Mouse (Mus musculus) kidney, postnatal 36 days (tissue): ENCODE results near the gene Hes7.
A peak's percentile ranks its signal among the peaks of the same experiment; 100 is the strongest.

Experiments
- DNase-seq, 2 experiments: peaks; one replicate each; pipeline ENCODE4 v3.0.0; 2021 to 2022; ENCODE audit warnings: mixed read lengths in 2 of 2

The Hes7 gene

GRCm38 (mm10) chr11:69119446-69120155 is 603 bp upstream of the Hes7 start:
- no peak for DNase-seq

GRCm38 (mm10) chr11:69121001-69121740 is 967 bp downstream of the Hes7 start:
- DNase-seq: peak in 1 of 2 experiments; percentile 60

DNA sequence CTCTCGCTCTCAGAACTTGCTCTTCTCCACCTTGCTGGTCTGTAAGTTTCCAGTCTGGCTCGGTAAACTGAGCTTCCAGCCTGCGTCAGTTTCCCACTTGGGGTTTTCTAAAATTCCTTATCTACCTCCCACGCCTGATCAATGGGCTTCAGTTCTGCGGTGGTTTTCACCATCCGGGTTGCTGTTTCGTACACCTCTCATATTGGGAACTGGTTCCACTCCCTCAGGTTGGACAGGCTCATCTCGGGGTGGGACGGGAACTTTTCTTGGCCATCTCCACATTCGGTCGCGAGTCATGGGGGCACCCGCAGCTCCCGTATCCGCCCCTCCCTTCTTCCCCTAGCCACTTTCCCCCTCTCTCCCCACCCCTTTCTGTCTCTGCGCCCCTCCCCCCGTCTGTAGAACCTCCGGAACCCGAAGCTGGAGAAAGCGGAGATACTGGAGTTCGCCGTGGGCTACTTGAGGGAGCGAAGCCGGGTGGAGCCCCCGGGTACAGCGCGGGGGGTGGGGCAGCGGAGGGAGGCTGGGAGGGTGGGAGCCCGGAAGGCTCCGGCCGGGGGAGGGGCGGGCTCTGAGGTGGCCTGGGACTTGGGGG is 1.6 kb downstream of the Hes7 start:
- no peak for DNase-seq

DNA sequence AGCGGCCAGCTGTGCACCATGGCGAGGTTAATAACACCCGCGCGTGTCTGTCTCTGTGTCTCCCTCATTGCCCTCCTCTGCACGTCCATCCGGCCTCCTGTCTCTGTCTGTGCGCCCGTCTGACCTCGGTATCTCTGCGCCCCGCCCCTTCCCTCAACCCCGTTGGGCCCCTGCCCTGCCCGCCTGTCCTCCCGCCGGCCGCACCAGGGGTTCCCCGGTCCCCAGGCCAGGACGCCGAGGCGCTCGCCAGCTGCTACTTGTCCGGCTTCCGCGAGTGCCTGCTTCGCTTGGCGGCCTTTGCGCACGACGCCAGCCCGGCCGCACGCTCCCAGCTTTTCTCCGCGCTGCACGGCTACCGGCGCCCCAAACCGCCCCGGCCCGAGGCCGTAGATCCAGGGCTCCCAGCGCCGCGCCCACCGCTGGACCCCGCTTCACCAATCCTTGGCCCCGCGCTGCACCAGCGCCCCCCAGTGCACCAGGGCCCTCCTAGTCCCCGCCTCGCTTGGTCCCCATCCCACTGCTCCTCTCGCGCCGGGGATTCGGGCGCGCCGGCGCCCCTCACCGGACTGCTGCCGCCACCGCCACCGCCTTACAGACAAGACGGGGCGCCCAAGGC is 2.2 kb downstream of the Hes7 start, which contains the start of gene 9130213A22Rik:
TSS of gene 9130213A22Rik (minus strand) at position 254 of the 616 bp plus-strand sequence.
- DNase-seq: peak; percentile 87 to 91

DNA sequence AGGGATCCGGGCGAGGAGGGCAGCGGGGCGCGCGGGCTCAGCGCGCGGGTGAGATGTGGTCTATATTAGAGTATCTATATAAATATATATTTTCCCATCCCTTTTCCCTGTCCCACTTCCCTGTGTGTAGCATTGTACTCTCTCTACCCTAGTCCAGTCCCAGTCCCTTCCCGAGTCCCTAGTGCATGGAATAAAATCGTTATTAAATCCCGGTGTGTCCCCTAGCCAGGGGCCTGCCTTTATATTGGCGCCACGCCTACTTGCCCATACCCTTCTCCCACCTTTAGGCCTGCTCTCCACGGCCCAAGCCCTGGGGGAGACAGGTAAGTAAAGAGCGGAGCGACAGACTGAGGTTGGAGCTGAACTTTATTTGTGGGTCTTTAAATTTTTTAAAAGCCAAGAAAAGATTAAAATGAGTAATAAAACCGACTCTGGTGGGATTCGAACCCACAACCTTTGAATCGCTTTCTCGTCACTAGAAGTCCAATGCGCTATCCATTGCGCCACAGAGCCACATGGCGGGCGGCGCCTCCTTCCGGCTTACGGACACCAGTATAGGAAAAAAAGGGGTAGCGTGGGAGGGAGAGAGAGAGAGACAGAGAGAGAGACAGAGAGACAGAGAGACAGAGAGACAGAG is 3.0 kb downstream of the Hes7 start:
- DNase-seq: peak; percentile 90 to 91

DNA sequence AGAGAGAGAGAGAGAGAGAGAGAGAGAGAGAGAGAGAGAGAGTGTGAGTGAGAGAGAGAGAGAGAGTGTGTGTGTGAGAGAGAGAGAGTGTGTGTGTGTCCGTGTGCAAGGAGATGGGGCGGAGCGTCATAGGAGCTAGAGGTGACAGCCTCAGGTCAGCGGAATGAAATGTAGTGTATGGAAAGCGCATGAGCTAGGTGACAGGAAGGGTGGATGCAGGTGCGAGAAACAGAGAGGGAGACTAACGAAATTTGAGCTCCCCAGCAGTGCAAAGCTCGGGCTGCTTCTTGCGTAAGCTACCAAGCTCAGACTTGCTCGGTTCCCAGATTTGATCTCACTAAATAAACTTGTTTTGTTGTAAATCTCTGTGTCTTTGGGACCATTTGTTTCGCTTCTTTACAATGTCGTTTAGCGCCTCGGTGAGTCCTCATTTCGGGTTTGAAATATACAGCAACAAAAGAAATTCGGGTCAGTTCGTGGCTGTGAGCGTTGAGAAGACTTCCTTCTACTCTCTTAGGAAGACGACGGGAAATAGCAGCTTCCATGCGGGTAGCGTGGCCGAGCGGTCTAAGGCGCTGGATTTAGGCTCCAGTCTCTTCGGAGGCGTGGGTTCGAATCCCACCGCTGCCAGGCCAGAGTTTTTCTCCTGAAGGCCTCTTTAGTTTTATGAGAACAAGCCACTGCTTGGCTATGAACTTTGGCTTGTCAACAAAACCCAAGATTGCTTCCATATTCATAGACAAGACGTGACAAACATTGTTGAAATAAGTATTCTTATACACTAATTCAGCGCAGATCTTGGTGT is 3.7 kb downstream of the Hes7 start:
- peak; percentile 90 to 92 for DNase-seq

DNA sequence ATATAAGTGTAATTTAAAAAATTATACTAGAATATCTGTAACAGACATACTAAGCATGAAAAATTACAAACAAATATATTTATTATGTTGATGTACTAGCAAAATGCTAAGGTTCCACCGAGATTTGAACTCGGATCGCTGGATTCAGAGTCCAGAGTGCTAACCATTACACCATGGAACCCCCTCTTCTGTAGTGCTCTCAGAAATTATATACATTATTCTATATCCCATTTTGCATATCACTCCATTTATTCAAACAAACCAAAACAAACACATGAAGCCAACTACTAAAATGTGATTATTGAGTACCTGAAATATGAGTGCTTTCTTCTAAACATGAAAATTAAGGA is 4.3 kb downstream of the Hes7 start:
- DNase-seq: peak; percentile 69 to 72

GRCm38 (mm10) chr11:69125041-69125851 is 5.0 kb downstream of the Hes7 start:
- peak; percentile 85 to 87 for DNase-seq

DNA sequence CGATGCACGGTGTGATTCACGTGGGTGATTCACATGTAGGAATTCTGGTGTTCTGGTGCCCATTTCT is 5.5 kb downstream of the Hes7 start, which contains the start of gene Aloxe3:
TSS of gene Aloxe3 (plus strand) at position 45 of the 67 bp plus-strand sequence.
- DNase-seq: no peak

DNA sequence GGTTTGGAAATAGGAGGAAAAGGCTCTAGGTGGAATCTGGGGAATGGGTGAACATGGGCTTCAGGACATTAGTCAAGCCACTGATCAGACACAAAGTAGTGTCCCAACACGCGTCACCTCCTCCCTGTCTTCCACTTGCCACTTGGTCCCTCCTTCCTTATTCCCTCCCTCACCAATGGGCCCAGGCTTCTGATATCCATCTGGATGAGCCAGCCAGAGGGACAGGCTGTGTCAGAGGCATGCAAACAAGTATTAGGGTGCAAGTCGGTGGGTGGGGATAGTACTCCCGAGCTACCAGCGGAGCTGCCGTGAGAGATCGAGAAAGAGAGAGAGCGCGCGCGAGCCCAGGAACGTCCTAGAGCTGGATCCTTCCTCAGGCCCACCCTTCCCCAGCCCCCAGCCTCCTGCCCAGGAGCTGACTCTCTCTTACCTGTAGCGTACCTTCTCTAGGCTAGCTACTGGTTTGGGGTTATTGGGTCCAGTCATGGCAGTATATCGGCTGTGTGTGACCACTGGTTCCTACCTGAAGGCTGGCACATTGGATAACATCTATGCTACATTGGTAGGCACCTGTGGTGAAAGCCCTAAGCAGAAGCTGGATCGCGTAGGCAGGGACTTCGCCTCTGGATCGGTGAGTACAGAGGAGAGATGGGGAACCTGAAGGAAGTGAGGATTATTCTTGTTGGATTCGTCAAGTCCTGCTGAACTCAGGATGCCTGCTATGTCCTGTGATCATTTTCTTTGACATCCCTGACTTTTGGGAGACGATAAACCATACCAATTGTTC is 5.9 kb downstream of the Hes7 start:
- DNase-seq: no peak

DNA sequence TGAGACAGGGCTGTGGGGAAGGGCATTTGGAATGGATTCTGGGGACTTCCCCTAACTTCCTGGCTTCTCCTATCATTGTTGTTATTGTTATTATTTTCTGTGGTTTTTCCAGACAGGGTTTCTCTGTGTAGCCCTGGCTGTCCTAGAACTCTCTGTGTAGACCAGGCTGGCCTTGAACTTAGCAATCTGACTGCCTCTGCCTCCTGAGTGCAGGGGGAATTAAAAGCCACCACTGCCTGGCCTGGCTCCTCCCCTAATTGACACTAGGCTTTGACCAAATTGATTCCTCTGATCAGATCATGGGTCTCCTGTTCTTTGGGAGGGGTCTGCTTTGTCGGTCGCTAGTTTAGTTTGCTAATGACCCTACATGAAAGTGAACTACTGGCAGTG is 6.5 kb downstream of the Hes7 start:
- DNase-seq: no peak

- no peak for DNase-seq
These were observed 8.4 kb downstream of the Hes7 start for GRCm38 (mm10) chr11:69128426-69129122.

DNA sequence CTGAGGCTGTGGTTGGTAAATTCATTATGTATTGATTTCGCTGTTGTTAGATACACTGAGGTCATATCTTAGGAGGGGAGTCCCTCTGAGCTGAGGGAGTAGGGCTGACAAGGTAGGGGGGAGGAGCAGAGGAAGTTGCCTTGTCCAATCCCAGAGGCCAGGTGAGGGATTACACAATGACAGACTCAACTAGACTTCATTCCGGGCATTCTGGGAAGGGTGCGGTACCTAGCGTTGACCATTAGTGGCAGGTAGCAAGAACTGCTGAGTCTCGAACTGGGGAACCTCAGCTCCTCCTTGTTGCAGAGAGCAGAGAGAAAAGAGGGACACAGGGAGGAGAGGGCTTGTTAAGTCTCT is 13.3 kb downstream of the Hes7 start:
- DNase-seq: no peak

GRCm38 (mm10) chr11:69133923-69134621 is 13.9 kb downstream of the Hes7 start:
- DNase-seq: peak; percentile 33 to 64

DNA sequence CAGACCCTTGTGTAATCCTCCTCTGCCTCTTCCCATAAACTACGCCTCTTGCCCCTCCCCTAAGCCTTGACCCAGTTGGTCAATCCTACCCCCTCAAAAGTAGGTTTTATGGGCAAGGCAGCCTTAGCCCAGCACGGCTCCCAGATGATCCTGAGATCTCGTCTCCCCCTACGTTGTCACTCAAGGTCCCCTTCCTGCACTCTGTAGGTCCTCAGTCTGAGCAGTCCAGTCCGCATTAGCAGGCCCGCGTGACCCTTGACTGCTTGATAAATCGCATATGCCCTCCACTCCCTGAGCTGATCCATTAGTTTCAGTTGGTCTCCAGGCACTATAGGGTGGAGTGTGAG is 14.4 kb downstream of the Hes7 start:
- no peak for DNase-seq

GRCm38 (mm10) chr11:69135361-69135760 is 15.2 kb downstream of the Hes7 start:
- no peak for DNase-seq

GRCm38 (mm10) chr11:69147546-69147945 is 27.3 kb downstream of the Hes7 start:
- no peak for DNase-seq

DNA sequence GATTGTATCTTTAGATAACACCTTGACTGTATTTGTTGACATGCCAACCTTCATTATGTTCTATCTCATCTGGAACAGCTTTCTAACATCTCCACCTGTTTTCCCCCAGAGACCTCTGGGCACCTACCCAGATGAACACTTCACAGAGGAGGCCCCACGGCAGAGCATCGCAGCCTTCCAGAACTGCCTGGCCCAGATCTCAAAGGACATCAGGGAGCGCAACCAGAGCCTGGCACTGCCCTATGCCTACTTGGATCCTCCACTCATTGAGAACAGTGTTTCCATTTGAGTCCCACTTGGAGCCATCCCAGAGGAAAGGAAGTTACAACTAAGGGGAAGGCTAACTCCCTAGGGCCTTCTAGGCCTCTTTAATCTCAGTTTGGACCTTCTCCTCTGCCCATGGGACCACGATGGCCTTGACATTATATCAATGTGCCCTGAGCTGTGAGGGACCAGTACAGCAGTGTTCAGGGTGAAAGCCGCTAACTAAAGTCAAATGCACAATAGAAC is 28.3 kb downstream of the Hes7 start:
- no peak for DNase-seq

DNA sequence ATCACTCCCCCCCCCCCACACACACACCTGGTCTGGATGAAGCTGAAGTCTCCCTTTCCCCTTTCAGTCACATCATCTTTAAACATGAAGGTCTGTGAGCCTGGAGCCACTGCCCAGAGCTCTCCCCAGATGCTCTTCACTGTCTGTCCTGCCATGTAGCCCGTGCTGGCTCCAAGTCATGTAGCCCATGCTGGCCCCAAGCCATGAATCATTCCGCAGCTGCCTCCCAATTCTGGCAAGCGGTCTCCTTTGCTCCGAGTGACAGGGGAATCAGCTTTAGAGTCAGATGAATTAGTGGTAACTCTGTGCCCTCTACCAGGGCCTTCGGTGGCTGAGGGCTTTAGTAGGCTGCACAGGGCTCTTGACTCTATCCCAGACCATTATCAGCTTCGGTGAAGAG is 29.5 kb downstream of the Hes7 start:
- DNase-seq: no peak

- peak; percentile 62 to 89 for DNase-seq
These were observed 30.2 kb downstream of the Hes7 start for GRCm38 (mm10) chr11:69150444-69150843.
